Mouse (Mus musculus): ENCODE results near the gene Vmn1r75.

Gene Vmn1r75

GRCm38 (mm10) chr7:11874330-11874729 is at the start of gene Vmn1r75:
Gene Vmn1r75, plus strand, starts transcription at chr7:11874630.
- DNase-seq, result no peak

DNA sequence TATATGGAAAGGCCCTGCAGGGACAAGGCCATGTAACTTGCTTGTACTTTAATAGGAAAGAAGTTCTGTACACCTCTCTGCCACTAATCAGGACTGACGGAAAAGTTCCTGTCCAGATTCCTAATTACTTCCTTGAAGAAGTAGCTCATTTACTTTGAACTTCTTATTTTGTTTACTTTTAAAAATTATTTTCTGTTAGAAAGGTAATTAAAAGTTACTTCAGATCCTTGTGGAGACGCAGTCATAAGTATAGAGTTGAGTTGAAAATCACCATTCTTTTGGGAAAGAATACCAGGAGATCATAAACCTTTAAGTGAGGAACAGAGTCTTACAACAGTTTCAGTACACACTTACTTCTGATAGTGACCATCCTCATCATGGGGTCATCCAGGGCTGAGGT is 40.8 kb upstream of the Vmn1r75 start, which contains the start of gene Vmn1r74:
Gene Vmn1r74, plus strand, starts transcription at position 301 of the 400 bp plus-strand sequence.
- DNase-seq, result no peak
